Mouse (Mus musculus) lung, postnatal 25 days (tissue): Measurements from ENCODE around the gene Fam189b.
A peak's percentile ranks its signal among the peaks of the same experiment; 100 is the strongest.

Source experiments
- DNase-seq: peaks from one replicate; pipeline ENCODE4 v3.0.0; 2022; ENCODE audit warnings: low spot score

The Fam189b gene

GRCm38 (mm10) chr3:89166945-89167344, 16.0 kb upstream of the Fam189b start:
- no peak for DNase-seq

- DNase-seq, result no peak
Observed at GRCm38 (mm10) chr3:89174844-89175243, 8.1 kb upstream of the Fam189b start.

DNA sequence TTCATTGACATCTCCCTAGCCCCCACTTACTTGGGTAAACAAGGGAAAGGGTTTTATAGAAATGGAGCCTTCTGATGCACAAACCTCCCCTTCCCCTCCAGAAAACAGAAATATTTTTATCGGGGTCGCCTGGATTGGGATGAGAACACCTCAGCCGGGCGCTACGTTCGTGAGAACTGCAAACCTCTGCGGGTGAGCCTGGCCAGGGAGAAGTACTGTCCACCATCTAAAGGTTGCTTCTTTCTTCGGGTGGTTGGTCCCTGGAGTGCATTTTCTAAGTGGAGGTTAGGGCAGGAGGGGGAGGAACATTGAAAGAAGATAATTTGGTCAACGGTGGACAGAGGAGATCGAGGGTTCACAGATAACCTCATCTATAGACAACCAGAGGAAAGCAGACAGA, 7.4 kb upstream of the Fam189b start:
- DNase-seq, result no peak

- no peak for DNase-seq
Observed at GRCm38 (mm10) chr3:89176421-89176820, 6.5 kb upstream of the Fam189b start.

- DNase-seq, result peak; percentile 94
Observed at GRCm38 (mm10) chr3:89177242-89178106, 5.5 kb upstream of the Fam189b start, which contains the start of gene Scamp3. Scamp3 (plus strand) TSS chr3:89177473.

- no peak for DNase-seq
Observed at GRCm38 (mm10) chr3:89178107-89178385, 4.9 kb upstream of the Fam189b start.

GRCm38 (mm10) chr3:89179056-89179455, 3.9 kb upstream of the Fam189b start:
- DNase-seq, result no peak

DNA sequence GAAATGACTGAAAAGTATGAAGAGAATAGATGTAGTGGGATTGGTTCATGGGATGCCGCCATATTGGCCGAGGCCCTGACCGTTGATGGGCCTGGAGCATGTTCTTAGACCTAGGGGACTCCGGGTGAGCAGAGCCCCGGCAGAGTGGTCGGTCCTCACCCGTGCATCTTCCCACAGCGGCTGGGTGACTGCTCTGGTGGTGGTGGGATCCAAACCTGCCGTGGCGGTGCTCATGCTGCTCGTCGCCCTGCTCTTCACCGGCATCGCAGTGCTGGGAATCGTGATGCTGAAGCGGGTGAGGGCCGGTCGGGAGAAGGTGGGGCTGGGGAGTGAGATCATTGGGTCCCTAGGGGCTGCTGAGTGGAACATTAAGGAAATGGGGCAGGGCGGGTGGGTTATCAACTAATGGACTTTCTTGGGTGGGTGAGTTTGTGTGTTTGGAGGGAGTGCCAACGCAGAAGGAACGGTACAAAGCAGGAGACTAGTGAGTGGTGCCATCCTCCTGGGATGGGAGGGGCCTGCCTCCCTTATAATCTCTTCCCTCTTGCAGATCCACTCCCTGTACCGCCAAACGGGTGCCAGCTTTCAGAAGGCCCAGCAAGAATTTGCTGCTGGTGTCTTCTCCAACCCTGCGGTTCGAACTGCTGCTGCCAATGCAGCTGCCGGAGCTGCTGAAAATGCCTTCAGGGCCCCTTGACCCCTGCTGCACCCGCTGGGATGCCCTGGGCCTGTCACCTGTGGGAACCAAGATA, 1.0 kb upstream of the Fam189b start:
- no peak for DNase-seq

GRCm38 (mm10) chr3:89182531-89183057, 349 bp upstream of the Fam189b start:
- no peak for DNase-seq

DNA sequence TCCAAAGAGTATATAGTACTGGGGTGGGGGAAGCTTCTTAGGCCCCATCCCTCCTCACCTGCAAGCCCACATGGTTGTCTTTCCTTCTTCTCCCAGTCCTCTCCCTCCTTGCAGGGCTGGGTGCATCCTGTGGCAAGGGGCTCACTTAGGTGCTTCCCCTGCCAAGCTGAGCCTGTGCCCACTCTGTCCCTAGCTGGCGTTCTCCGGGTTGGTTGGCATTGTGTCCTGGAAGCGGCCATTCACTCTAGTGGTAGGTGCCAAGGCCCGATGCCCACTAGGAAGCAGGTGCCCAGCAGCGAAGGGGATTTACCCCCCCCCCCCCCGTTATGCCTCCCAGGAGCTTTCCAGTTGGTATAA, 994 bp downstream of the Fam189b start:
- no peak for DNase-seq

- DNase-seq, result no peak
Observed at GRCm38 (mm10) chr3:89187197-89187596, 4.3 kb downstream of the Fam189b start.

GRCm38 (mm10) chr3:89187690-89188477, 4.9 kb downstream of the Fam189b start:
- no peak for DNase-seq

DNA sequence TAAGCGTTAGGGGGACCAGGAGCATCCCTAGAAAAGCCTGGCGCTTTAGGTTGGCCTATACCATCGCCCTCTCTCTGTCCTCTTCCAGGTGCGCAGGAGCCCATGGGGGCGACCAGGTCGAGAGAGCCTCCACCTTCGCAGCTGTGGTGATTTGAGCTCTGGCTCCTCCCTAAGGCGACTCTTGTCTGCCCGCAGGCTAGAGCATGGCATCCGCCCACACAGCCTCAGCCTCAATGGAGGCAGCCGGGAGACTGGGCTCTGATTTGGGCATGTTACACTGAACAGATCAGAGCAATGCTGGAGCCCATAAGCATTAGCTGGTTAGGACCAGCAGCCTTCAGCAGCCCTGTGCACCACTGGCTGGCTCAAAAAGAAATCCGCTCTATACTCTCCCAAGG, 5.5 kb downstream of the Fam189b start:
- DNase-seq, result no peak

DNA sequence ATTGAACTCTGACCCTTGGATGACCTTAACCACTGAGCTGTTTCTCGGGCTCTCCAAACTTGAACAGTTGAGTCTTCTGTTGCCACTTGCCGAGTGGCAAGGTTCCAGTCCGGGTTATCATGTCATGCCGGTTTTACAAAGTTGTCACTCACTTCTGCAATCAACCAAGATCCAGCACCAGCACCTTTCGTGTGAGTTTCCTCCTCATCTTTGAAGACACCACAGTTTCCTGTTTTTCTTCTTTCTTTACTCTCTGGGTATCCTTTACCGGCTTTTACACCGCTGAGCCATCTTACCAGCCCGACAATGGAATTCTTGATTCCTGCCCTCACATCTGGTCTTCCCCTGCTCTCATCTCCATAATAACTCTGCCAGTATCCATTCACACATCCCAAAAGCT, 7.5 kb downstream of the Fam189b start:
- DNase-seq, result no peak

- DNase-seq, result no peak
Observed at GRCm38 (mm10) chr3:89193351-89193750, 10.4 kb downstream of the Fam189b start.

DNA sequence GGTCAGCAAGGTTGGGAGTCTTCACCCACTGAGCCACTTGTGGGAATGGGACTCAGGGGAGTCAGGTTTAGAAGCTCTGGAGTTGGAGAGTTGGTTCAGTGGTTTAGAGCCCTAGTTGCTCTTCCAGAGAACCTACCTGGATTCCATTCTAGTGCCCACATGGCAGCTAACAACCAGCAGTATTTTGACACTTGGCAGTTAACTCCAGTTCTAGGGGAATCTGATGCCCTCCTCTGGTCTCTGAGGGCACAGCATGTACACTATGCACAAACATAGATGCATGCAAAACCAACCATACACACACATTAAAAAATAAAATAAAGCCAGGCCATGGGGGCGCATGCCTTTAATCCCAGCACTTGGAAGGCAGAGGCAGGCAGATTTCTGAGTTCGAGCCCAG, 10.9 kb downstream of the Fam189b start:
- DNase-seq, result no peak

- peak; percentile 91 for DNase-seq
Observed at GRCm38 (mm10) chr3:89195979-89196877, 13.3 kb downstream of the Fam189b start.

- no peak for DNase-seq
Observed at GRCm38 (mm10) chr3:89199839-89200238, 16.9 kb downstream of the Fam189b start.

GRCm38 (mm10) chr3:89202253-89203141, 19.6 kb downstream of the Fam189b start, which contains the start of gene Gba:
Gba (plus strand) TSS chr3:89202928.
- peak; percentile 88 for DNase-seq

- DNase-seq, result no peak
Observed at GRCm38 (mm10) chr3:89203142-89203514, 20.2 kb downstream of the Fam189b start.
